Mouse (Mus musculus): ENCODE measurements around the gene Arhgap24.

DNA sequence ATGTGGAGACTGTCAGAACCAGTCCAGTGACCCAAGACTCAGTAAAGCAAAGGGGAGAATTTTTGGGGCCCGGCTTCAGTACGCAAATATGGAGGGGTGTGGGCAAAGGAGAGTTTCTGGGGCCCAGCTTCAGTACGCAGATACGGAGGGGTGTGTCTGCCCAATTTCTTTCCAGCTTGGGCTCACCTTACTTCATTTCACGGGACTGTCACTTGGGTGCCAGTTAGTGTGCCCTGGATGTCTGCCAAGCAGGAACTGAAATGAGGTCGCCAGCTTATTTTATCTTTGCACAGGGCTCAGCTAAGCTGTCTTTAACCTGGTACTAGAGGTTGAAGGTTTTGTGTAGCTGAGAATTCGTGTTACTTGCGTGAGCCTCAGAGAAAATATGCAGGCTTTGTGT is 344.3 kb downstream of the Arhgap24 start:
- TF ChIP-seq CTCF (IDR thresholded peaks at IDR 0.05; ENCODE audit: borderline replicate concordance, extremely low read depth, insufficient read depth, insufficient read length) = no peak
- no peak for TF ChIP-seq POLR2A (IDR thresholded peaks at IDR 0.05; ENCODE audit: borderline replicate concordance, extremely low read depth, insufficient read depth, insufficient read length, poor library complexity, severe bottlenecking)
